Mouse (Mus musculus) central nervous system, embryonic 14 days (tissue): ENCODE measurements around the gene Duxbl2. TPM values are rescaled to one million over a fixed set of nuclear protein-coding genes. Genes with fewer than 3 reads are reported as not detected.

Experiments
- polyA plus RNA-seq: library from polyadenylated mRNA; depleted of rRNA; stranded (reverse); fragments of >200 nt; gene quantifications from 2 replicates; pipeline ENCODE4 v1.2.3, GENCODE M21; 2012; rRNA removed

Gene Duxbl2
- not detected in 2 replicates for polyA plus RNA-seq

GRCm38 (mm10) chr14:26118150-26118549 is at the start of gene Duxbl2:
Gene Duxbl2, plus strand, starts transcription at chr14:26118349.

GRCm38 (mm10) chr14:26081216-26081615 is 36.9 kb upstream of the Duxbl2 start, which contains the start of gene Cphx2:
Gene Cphx2, plus strand, starts transcription at chr14:26081516.

GRCm38 (mm10) chr14:26081997-26082396 is 36.2 kb upstream of the Duxbl2 start, which contains the start of gene Cphx3:
Gene Cphx3, plus strand, starts transcription at chr14:26082297.

Other genes with a start within 250 kb of the Duxbl2 start
- gene Plac9a, start 215.2 kb upstream of the Duxbl2 start, polyA plus RNA-seq: not detected in 2 replicates
- 2.1 and 2.6 TPM in 2 replicates for gene Tmem254a, start 190.7 kb upstream of the Duxbl2 start, polyA plus RNA-seq
- gene Cphx1, start 180.0 kb upstream of the Duxbl2 start, polyA plus RNA-seq: 0.05 and 0.06 TPM in 2 replicates
- gene Duxbl1, start 139.8 kb upstream of the Duxbl2 start, polyA plus RNA-seq: 8.9 and 10.5 TPM in 2 replicates
- gene Gm9780, start 75.6 kb upstream of the Duxbl2 start, polyA plus RNA-seq: 5.6 and 10.3 TPM in 2 replicates
- gene Tmem254c, start 51.0 kb upstream of the Duxbl2 start, polyA plus RNA-seq: not detected in 2 replicates
- gene Cphx2, start 36.8 kb upstream of the Duxbl2 start, polyA plus RNA-seq: not detected in 2 replicates
- not detected in 2 replicates for gene Cphx3, start 36.1 kb upstream of the Duxbl2 start, polyA plus RNA-seq
- gene Plac9b, start 64.1 kb downstream of the Duxbl2 start, polyA plus RNA-seq: 4.6 and 9.1 TPM in 2 replicates
- 14.6 and 19.7 TPM in 2 replicates for gene Tmem254b, start 88.7 kb downstream of the Duxbl2 start, polyA plus RNA-seq
- gene Duxbl3, start 139.6 kb downstream of the Duxbl2 start, polyA plus RNA-seq: 7.1 and 8.2 TPM in 2 replicates